Mouse (Mus musculus) adrenal gland, postnatal 4 days (tissue): Measurements from ENCODE around the gene Irgc1. TPM values are rescaled to one million over a fixed set of nuclear protein-coding genes. Genes with fewer than 3 reads are reported as not detected.

ENCODE experiments used
- DNase-seq, 2 experiments: peaks; one replicate each; pipeline ENCODE4 v3.0.0; 2021 to 2022; ENCODE audit warnings: low spot score in 2 of 2, mixed read lengths in 2 of 2
- total RNA-seq, 2 experiments: library from RNA; stranded (reverse); gene quantifications; 2 replicates each; pipeline ENCODE4 v1.2.3; 2021

Irgc1 gene
- total RNA-seq, 2 experiments from 2014 or later = not detected

DNA sequence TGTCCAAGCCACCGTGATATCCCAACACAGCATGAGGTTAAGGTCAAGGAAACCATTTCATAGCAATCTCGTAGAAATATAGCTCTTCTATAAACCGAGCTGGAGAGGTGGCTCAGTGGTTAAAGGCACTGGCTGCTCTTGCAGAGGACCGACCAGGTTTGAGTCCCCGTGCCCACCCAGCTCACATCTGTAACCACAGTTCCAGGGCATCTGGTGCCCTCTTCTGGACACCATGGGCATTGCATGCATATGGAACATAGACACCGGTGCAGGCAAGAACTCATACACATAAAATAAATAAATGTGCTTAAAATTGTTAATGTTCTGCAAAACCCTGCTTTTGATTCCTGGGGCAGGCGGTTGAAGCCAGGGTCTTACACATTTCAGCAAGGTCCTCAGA lies 20.8 kb upstream of the Irgc1 start:
- no peak for DNase-seq

DNA sequence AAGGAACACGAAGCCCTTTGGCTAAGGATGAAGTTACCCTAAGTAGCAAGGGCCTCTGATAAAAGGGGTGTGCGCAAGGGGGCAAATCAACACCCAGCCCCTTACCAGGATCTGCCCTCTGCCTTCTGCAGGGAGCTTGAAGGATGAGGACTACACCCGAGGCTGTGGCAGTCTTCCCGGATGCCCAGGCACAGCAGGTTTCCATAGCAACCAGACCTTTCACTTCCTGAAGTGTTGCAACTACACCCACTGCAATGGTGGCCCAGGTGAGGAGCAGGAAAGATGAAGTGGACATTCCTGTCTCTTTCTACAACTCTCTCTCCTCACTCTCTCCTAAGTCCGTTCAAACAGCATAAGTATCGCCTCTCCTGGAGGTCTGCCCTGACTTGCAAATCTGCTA lies 20.3 kb upstream of the Irgc1 start:
- no peak for DNase-seq

DNA sequence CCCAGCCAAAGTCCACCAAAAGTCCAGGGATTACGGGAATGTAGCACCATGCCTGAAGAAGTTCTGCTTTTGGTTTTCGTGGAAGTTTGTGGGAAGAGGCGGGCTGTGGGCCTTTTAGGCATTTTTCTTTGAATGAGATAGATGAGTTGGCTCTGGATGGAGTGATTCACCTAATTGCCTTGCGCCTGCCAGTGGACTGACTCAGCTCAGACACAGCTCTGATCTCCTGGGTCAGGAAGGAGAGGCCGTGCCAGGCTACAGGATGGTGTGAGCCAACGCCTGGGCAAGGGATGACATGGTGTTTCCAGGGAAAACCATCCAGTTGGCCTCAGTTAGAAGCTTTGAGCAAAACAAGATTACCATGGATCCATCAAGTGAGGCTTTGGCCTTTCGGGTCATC lies 18.3 kb upstream of the Irgc1 start:
- no peak for DNase-seq

DNA sequence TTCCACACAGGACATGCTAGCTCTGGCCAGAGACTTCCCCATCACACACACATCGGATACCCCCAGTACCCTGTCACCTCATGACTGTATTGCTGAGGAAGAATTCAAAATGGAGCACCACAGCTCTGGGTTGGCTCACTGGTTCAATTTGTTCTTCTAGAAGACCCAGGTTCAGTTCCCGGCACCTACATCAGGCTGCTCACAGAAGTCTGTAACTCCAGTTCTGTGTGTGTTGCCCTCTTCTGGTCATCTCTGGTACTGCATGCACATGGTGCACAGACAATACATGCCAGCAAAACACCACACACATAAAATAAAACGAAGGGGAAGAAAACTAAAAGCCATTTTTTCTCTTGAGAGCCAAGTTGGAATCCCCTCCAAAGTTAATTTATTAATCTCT lies 17.0 kb upstream of the Irgc1 start:
- no peak for DNase-seq

DNA sequence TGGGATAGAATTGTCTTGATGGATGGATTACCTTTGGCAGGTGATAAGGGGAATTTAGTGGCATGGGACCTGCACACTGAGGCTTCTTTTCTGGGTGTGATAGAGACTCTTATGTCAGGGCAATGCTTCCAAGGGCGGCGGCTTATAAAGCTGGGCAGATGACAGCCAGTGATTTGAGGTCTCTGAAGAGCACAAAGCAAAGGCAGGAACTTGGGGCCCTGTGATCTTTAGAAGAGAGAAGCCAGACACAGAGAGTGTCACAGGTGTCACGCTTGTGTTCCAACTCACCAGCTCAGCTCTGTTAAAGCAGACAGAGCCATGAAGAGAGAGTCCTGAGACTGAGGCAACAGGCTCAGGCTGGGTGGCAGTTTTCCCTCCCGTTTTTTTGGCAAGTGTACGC lies 15.8 kb upstream of the Irgc1 start:
- DNase-seq = no peak

DNA sequence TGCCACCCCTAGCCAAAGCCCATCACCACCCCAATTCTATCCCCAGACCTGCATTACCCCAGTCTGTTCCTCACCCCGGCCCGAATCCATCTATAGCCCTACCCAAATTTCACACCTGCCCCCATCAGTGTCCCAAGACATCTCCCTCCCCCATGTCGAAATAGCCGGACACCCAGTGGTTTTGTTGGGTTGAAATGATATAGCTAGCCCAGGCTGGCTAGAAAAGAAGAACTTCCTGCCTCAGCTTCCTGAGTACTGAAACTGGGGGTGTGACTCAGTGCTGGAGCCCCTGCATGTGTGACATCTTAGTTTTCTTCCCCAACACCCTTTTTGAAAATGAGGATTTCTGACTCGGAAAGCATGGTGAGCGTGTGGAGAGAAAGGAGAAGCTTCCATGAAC lies 14.7 kb upstream of the Irgc1 start:
- no peak for DNase-seq

DNA sequence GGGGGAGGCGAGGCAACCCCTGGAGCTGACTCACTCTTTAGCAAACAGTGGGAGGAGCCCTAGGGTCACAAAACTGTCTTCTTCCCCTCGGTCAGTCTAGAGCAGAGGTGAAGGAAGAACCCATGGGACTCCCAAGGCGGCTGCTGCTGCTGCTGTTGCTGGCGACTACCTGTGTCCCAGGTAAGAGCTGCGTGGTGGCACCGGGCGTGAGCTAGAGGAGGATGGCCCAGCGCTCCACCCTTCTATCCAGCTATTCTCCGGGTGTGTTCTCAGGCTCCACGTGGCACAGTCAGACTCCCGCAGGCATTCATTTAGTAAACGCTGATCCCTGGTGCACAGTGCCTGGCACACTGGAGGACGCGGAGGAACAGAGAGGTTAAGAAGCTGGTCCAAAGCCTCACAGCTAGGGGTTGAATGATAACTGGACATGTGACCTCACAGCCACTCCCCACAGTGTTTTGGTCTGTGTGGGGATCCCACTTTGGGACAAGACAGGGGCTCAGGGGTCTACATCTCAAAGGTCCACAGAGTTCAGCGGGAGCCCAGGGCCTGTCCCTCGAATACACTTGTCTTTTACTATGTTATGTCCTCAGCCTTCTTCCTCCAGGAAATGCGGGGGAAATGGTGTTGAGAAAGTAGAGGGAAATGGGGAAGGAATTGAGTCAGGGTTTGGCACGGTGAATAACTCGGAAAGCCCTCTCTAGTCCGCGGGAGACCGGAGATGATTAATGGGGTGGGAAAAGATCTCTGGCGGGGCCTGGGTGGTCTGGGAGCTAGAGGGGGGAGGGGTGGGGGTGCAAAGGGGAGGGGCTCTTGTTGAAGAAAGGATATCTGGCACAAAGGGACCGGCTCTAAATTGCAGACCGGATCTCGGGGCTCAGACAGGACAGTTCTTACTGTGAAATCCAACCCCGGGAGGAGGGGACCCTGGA lies 10.6 kb upstream of the Irgc1 start, which contains the start of gene Plaur:
TSS of gene Plaur (plus strand) at position 97 of the 932 bp plus-strand sequence.
- DNase-seq = no peak

DNA sequence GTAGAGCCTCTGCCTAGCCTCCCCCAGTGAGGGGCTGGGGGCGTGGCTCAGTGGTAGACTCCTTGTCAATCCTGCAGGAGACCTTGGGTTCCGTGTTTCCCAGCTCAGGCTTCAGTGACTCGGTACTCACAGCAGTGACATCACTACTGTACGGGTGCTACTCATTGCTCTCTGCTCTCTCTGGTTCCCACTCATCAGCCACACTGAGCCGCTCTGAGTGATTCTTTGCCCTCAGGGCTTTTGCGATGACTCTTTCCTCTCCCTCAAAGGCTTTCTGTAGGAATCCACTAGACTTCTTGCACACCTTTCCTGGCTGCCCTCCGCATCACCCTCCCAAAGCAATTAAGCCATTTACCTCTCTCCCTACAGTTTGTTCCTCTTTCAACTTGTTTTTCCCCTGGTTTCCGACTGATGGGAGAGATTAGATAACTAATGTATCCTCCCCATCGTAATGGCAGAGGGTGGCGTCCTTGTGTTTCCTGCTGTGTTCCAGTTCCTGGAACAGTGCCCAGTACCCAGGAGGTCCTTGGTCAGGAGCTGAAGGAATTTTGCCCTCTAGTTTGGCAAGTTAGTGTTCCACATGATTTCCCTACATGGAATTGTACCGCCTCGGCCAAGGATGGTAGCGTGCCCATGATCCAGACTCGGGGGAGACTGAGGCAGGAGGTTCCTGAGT lies 9.4 kb upstream of the Irgc1 start:
- no peak for DNase-seq

DNA sequence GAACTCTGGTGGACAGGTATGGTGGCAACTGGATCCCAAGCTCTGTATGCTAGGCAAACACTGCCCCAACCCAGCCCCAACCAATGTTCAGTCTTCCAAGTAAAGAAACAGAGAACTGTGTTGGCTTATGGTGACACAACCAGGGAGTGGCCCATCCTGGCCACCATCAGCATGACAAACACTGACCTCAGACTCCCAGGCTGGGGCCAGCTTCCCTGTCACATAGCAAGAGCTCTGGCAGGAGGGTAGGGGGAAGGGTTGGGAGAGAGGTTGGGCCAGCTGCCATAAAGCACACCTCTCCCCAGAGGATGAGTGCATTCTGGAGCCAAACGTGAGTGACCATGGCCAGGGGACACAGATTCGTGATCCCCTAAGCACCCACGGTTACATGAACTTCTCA lies 7.7 kb upstream of the Irgc1 start:
- no peak for DNase-seq

DNA sequence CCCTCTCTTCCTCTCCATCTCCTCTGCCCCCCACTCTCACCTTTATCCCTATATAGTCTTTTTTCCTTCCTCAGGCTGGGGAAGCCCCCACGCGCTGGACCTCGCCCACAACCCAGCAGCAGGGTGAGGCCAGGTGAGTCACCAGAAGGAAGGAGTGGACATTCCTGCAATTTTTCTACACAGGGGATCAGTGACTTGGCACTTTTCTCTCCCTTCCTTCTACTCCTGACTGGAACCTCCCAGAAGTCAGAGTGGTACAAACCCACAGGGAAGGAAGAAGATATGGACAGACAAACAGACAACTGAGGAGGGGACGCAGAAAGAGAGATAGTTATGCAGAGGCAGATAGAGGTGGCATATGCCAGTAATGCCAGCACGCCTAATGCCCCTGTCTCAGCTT lies 7.3 kb upstream of the Irgc1 start:
- DNase-seq = no peak

DNA sequence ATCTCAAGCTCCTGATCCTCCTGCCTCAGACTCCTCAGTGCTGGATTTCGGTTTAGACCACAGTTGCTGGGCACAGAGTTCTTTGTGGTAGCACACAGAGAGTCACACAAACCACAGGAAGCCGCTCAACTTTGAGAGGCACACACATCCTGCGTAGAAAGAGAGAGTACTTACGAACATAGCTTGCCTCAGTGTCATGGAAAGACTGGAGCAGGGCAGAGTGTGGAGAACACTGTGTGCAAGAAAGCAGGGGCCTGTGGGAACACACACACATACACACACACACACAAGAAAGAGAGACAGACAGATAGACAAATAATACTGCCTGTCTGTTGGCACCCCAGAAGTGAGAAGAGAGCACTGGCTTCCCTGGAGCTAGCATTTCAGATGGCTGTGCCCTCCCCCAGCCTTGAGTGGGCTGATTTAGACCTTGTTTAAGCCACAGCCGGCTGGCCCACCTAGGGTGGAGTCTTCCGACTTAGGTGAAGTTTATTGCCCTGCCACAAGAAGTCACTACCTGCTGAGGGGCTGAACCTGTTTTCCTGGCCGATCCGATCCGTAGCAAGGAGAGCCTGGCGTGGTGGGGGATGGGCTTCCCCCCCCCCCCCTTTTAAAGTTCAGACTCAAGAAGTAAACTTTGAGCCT lies 5.8 kb upstream of the Irgc1 start:
- no peak for DNase-seq

DNA sequence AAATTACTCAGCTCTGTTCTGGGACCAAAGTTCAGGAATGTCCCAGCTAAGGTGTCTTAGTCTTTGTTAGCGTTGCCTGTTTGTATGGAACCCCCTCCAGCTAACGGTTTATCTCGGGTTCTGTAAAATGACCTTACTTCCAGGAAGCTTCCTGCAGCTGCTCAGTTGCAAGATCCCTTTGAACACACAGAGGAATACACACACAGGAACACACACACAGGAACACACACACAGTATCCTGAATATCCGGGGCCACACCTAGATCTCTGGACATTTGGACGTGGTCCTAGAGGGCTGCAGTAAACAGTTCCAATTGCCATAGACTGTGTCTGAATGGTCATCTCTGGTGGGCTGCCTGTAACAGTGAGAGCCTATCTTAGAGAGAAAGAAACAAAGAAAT lies 3.6 kb upstream of the Irgc1 start:
- no peak for DNase-seq

DNA sequence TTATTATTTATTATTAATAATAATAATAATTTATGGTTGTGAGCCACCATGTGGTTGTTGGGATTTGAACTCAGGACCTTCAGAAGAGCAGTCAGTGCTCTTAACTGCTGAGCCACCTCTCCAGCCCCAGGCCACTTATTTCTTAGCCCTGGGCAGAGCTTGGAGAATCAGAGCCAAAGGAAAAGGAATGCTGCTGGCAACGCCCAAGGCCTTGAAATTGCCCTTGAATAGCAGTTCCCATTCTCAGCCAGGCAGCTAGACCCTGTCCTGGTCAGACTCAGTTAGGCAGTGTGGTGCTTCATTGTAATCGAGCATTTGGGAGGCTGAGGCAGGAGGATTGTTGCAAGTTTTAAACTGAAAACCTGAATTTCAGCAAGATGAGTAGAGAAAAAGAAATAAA lies 2.1 kb upstream of the Irgc1 start:
- no peak for DNase-seq

DNA sequence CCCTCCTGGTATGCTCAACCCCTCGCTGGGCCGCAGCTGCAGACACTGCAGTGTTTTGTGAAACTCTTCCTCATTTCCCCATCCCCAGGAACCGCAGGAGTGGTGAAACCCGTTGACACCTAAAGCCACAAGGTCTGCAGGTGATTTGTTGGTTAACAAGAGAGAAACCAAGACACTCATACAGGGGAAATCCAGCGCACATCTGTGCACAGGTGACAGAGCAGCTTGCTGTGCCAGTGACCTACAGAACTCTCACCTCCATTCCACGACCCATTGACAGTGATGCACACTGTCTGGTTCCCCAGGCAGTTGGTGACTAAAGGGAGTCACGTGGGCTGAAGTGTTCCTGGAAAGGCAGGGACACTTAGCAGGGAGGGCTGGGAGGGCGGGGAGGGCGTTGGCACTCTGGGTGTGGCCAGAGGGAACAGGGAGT lies 1.5 kb downstream of the Irgc1 start:
- DNase-seq = no peak

DNA sequence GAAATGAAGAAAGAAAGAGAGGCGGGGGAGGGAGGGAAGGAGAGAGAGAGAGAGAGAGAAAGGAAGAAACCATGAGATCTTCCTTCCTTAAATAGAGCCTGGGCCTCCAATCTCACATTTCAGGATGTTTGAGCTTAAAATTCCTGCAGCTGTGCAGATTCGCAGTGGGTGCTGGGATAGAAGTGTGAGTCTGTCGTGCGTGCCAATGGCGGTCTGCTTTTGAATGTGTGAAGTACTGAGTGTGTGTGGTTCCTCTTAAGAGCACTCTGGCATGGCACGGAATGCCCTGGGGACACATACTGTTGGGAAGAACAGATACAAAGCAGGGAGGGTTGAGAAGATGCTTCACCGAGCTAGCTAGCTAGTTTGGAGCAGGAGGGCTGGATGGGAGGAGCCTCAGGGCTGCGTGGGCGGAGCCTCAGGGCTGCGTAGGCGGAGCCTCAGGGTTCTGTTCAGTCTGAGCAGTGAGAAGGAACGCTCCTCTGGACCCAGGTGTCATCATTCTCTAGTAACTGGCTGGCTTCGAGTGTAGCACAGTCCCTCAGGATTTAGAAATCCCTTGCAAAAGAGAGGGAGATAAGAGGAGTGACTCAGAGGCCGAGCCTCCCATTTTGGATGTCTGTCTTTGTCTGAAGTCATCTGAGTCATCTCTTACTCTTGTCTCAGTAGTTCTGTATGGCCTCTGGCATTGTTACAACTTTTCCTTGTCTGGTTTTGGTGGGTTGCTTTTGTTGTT lies 3.1 kb downstream of the Irgc1 start:
- DNase-seq = no peak

DNA sequence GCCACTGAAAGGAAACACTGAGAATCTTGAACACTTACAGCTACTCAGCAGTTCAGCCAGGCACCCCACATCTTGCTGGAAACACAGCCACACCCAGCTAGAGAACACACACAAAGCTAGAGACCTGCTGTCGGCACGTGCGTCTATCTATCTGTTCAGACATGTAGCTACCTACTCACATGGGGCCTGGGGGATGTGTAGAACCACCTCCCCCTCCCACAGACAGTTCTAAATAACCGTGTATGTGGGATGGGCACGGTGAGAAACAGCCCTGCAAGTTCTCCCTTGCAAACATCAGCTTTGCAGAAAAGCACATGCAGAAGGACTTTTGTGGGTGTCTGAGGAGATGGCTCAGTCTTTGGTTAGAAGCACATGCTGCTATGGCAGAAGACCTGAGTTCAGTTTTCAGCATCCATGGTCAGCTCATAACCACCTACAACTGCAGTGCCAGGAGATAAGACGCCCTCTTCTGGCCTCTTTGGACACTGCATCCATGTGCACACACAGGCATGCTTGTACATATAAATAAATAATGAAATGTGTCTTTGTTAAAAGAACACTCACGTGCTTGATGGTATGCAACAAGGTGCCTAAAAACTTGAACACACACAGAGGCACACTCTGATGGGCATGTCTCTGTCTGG lies 5.3 kb downstream of the Irgc1 start:
- no peak for DNase-seq

DNA sequence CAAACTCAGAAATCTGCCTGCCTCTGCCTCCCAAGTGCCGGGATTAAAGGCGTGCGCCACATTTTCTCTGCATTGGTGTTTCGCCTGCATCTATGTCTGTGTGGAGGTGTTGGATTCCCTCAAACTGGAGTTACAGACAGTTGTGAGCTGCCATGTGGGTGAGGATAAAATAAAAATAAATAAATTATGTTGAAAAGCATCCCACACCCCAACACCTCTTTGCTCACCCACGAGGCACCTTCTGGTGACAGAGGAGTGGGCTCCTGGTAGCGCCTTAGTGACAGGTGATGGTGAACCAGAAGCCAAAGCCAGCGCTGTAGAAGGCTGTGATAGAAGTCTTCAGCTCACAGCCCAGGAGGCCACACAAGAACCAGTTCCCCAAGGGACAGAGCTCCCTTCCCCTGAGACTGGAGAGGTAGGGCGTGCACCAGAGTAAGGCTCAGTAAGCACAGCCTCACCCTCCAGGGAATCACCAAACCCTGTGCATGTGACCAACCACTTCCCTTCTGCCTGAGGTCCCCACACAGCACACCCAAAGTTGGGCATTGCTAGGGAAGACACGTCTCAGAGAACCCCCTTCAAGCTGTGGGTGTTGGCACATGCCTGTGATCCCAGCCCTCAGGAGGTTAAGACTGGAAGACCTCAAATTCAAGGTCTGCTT lies 6.7 kb downstream of the Irgc1 start:
- no peak for DNase-seq

DNA sequence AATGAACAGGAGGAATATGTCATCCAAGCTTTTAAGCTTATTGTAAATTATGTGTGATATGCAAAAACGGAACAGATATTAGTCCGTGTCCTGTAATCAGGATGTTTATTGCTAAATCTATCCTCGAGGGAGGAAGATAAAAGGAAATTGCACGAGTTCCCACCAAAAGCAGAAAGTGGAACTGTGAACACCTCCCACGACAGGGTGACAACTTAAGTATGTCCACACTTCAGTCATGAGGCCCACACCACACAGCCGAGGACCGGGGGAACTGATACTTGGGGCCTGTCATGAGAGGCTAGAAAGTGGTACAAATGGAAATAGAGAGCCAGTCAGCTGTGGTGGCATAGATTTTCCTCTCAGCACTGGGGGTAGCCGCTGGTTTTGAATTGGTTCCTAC lies 9.8 kb downstream of the Irgc1 start:
- no peak for DNase-seq

DNA sequence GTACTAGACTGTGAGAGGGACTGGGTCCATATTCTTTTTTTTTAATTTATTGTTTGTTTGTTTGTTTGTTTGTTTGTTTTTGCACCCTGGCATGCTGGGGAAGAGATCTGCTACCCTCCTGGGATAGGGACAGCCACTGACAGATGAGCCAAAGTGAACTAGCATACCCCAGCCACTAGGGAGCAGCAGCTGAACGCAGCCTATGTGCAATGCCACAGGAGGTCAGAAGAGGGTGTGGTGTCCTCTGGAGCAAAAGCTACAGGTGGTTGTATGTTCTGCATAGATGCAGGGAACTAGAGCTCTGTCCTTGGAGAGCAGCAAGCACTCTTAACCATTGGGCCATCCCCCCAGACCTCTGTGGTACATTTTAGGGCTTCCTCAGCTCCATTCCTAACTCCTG lies 10.3 kb downstream of the Irgc1 start:
- peak in 1 of 2 experiments; percentile 50 for DNase-seq

DNA sequence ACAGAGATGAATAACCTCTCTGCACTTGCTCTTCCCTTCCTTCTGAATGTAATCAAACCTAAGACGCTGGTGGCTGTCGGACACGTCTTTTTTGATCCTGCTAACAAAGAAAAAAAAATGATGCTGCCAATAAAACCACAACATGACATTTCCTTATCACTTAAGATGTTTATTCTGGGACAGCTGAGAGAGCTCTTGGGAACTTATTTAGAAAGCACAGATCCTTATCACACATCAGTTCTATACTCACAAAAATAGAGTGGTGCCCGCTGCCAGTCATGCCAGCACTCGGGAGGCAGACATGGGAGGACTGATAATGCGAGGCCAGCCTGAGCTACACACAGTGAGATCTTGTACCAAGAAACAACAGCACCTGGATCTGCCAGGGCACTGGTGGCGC lies 12.2 kb downstream of the Irgc1 start:
- no peak for DNase-seq
